Mouse (Mus musculus) left cerebral cortex, postnatal 36 days (tissue): Measurements from ENCODE around the gene Adad2. TPM values are rescaled to one million over a fixed set of nuclear protein-coding genes. Genes with fewer than 3 reads are reported as not detected.

Experiments used
- DNase-seq, 2 experiments: peaks; one replicate each; pipeline ENCODE4 v3.0.0; 2021 to 2022; ENCODE audit warnings: low spot score in 2 of 2, mixed read lengths in 1 of 2
- intact Hi-C: fragments of 180-260 bp; cut with DNase I; formaldehyde crosslinking; loops from one replicate; pipeline ENCODE4 v1.15.1; 2025
- total RNA-seq, 2 experiments: library from RNA; stranded (reverse); gene quantifications; 2 replicates each; pipeline ENCODE4 v1.2.3; 2021

Adad2 gene
- total RNA-seq, 2 experiments from 2014 or later, result 0.15 TPM; not detected in 1

DNA sequence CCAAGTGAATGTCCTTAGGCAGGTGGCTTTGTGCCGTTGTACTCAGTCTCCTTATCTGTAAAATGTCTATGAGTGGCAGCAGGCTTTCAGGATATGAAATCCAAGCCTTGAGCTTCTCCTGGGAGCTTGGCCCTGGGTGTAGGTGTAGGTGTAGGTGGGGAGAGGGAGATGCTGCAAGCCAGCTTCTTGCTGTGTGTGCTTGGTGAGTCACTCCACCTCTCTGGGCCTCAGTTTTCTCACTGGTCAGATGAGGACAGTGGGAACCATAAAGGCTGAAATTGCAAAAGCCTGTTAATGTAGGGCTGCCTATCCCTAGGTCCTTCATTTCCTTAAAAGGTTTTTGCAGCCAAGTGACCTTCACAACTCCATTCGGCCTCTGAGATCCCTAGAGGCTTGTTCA, 23.4 kb downstream of the Adad2 start:
- intact Hi-C loops, result no loop called here
- no peak for DNase-seq

DNA sequence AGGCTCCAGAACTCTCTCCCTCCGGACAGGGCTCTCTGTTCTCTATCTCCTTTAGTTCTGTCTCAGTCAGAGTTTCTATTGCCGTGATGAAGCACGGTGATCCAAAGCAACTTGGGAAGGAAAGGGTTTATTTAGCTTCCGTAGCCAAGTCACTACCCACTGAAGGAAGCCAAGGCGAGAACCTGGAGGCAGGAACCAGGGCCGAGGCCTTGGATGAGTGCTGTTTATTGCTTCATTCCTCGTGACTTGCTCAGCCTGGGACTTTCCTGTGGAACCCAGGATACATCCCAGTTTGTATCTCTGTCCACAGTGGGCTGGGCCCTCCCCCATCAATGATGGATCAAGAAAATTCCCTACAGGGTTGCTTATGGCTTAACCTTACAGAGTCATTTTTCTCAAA, 24.2 kb downstream of the Adad2 start:
- no peak for DNase-seq
- intact Hi-C loops, result no loop called here

DNA sequence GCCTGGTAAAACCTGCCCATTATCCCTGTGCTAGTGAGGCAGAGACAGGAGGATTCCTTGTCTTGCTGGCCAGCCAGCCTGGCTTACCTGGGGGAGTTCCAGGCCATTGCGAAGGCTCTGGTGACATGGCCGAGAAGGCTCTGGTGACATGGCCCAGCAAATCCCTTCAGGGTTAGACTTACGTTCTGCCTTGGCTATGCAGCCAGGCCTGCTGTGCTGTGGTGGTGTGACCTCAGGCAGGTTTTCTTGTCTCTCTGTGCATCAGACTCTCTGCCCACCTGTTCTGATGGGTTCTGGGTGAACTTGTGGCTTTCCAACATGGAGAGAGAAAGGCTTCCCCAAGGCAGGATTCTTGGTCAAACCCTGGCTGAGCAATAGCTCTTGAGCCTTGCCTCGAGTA, 24.8 kb downstream of the Adad2 start:
- intact Hi-C loops, result no loop called here

DNA sequence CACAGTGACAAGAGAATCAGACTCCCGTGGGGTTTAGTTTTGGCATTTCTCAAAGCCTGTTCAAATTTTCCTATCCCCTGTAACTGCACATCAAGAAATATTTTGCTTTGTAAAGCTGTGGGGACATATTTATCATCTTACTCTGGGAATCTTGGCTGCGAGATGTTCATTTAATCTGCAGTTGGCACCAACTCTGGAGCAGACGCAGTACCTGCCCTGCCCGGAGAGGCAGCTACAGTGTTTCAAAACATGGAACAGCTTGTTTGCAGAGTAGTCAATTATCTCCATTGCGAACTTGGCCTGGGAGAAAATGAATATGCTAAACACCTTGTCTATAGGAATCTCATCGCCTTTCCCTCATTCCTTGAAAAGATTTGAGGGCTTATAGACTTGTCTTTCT, 25.7 kb downstream of the Adad2 start:
- no peak for DNase-seq
- intact Hi-C loops, result no loop called here

More for the DNA sequence above, 24.8 kb downstream of the Adad2 start:
- no peak for DNase-seq

DNA sequence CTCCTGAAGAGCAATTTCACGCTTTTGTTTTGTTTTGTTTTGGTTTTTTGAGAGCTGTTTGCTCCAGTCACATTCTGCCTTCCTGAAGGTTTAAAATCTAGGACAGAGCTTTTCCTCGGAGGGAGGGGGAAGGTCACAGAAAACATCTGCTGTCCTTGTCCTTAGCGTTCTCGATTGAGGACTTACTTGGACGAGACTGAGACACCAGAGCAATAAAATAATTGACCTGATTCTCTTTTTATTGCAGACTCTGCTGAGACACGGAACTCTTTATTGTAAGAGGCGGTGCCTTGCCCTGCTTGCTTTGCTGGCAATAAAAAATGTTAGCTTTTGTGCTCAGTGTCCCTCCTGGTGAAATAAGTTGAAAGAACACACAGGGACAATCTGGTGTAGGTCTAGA, 27.3 kb downstream of the Adad2 start:
- DNase-seq, result no peak
- intact Hi-C loops, result no loop called here

DNA sequence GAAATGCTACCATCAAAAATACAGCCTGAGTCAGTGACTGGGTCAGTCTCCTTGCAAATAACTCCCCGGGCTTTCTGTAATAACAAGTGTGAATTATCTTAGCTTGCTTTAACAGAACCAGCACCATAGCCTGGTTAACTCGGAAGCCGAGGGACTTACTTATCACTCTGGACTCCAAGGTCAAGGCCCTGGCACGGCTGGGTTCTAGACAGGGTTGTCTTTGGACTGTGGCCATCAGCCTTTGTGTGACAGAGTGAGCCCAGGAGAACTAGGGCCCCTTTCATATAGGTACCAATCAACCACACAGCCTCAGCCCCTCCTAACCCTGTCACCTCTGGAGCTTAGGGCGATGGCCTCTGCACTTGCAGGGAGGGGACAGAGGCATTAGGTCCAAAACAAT, 28.5 kb downstream of the Adad2 start:
- no peak for DNase-seq
- intact Hi-C loops, result no loop called here

DNA sequence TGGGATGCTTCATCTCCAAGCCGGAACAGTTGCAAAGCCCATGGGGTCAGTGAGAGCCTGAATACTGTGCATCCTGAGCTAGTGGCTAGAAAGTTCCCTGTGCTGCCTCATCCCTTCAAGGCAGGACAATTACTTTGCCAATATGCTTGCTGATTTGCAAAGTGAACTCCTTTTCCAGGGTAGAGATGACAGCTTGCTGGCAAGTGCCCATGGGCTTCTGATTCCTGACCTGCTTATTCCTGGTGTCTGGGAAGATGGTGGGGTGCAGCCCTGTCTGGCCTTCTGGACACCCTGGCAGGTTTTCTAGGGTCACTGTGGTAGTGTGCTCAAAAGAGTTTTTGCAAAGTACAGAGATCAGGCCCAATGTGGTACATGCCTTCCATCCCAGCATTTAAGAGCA, 30.4 kb downstream of the Adad2 start:
- no peak for DNase-seq
- intact Hi-C loops, result no loop called here

DNA sequence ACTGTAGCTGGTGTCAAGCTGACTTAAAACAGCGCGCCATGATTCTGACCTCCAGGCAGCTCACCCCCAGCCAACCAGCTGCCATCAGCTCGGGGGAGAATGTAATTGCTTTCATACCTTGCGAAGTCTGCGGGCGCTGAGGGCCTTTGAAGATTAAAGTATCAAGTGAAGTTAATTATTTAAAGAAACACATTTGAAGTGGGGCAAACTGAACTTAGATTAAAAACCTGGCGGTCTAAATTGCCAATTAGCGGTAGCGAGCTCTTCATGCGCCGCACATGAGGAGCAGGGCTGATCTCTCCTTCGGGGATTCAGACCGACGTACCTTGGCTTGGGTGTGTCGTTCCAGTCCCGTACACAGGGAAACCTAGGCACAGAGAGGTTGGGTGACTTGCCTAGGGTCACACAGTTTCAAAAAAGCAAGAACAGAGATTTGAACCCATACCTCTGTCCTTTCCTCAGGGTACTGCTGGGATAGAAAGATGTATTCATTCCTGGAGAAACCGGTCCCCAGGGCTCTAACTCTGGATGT, 31.9 kb downstream of the Adad2 start:
- DNase-seq, result no peak
- intact Hi-C loops, result no loop called here

DNA sequence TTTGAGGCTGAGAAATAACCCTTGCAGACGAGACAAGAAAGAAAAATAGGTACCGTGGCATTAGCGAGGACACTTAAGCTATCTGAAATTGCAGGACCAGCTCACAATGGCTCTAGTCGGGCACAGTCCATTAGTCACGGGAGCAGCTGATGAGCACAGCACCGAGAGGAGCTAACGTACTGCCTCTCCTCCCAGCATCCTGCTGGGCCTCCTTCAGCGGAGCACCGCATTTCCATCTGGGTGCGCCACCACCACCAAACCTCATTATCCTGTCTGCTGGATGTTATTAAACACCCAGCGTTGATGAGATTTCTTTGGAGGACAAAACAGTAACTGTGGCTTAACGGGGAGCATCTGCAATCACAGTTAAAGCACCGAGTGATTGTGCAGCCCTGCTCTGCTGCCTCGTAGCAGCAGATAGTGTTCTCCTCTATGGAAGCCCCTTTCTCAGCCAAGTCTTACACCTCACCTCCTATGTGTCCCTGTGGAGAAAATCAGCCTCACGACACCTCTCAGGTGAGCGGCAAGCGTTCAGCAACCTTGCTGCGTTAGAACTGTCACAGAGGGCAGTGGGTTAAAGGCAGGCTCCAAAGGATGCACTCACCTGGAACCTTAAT, 32.5 kb downstream of the Adad2 start:
- intact Hi-C loops, result no loop called here
- DNase-seq, result no peak

DNA sequence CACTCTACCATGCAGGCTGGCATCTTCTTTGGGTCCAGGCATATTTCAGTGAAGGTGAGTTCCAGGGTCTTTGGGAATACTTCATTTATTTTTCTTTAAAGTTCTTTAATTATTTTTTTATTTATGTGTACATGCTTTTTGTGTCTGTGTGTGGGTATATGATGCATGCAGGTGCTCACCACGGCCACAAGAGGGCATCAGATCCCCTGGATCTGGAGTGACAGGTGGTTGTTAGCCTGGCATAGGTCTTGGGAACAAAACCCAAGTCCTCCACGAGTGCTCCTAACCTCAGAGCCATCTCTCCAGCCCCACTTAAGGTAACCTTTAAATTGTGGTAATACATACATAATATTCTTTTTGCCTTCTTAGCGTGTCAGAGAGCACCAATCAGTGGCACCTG, 33.6 kb downstream of the Adad2 start:
- no peak for DNase-seq
- intact Hi-C loops, result no loop called here

DNA sequence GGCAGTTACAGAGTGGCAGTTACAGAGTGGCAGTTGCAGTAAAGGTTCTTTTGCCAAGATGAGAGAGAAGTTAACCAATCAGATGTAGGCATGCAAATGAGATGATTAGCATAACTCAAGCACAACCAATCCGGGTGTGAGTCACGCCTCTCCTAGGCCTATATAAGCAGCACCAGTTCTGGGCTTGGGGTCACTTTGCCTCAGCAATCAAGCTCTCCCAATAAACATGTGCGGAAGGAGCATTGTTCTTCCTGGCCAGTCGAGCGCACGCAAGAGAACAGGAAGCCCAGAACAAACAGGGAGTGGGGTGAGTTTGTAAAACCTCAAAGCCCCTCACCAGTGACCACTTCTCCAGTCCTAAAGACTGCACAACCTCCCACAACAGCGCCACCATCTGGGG, 34.3 kb downstream of the Adad2 start:
- intact Hi-C loops, result no loop called here
- DNase-seq, result no peak

DNA sequence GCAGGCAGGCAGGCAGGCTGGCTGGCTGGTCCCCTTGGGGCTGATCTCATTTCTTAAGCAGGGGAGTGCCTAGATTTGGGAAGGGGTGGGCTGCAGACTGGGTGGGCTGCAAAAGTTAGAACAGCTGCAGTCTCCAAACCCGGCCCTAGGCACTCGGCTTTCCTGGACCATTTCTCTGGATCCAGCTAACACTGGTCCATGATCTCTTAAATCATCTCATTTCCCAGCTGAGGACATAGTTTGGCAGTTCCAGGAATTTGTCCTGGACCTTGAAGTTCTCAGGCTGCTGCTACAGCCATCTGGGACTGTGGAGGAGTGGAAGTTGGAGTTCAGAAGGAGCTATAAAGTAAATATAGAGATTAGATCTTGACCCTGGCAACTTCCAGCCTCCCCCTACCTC, 38.8 kb downstream of the Adad2 start:
- intact Hi-C loops, result no loop called here

DNA sequence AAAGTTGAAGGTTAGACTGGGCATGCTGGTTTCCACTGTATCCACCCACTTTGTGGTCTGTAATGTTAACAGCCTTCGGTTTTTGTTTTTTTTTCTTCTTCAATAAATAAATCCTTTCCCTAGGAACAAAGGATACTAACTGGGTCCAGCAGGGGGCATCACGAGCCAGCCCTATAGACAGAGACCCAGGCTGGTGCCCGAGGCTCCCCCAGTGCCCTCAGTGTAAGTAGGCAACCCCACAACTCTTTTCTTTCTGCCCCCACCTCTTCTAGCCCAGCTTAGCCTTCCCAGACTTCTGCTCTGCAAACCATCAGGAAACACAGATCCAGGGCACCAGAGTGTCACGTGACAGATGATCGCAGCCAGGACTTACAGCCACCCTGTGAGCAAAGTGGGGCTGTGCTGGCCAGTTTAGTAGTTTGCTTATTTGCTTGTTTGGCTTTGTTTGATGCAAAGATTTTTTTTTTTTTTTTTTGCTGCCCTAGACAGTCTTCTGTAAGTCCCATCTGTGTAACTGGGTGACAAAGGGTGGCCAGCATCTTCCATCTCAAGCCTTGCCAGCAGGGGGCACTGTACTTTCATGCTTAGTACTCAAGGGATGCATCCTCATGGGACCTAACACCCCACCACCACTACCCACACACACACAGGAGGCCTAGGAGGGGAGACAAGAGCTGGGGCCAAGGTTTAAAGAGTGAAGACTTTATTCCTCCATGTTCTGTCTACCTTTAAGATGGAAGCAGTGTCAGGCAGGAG, 44.3 kb downstream of the Adad2 start:
- intact Hi-C loops, result no loop called here
- DNase-seq, result no peak

More for the DNA sequence above, 38.8 kb downstream of the Adad2 start:
- no peak for DNase-seq

DNA sequence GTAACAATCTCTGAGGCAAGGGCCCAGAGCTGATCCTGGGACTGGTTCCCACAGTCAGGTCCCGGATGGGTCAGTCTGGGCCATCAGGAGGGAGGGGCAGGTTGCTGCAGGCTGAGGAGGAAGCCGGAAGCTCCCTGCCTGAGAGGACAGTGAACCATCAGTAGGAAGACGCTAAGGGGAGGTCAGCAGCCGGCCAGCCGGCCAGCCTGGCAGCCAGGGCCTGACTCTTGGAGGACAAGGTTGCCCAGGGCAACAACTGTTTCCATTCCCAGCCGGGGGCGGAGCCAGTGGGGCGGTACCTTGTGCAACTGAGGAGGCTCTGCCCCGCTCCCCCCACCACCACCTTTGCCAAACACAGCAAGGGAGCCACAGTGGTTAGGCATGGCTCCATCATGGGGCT, 48.5 kb downstream of the Adad2 start:
- intact Hi-C loops, result no loop called here
- no peak for DNase-seq

DNA sequence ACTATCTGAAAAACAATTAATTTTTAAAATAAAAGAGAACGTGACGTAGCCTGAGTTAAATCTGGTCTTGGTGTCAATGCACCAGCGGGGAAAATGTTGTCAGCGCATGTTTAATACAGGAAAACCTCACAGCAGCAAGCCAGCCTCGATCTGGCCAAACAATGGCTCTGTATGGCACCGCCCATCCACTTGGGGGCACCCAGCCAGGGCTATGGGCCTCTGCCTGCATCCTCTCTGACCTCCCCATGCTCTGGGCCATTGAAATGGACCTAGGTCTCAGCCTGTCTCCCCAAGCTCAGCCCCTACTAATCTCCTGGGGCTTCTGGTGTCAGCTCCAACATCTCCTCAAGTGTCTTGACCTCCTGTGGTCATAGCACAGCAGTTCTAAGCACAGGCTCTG, 49.3 kb downstream of the Adad2 start:
- no peak for DNase-seq
- intact Hi-C loops, result no loop called here

DNA sequence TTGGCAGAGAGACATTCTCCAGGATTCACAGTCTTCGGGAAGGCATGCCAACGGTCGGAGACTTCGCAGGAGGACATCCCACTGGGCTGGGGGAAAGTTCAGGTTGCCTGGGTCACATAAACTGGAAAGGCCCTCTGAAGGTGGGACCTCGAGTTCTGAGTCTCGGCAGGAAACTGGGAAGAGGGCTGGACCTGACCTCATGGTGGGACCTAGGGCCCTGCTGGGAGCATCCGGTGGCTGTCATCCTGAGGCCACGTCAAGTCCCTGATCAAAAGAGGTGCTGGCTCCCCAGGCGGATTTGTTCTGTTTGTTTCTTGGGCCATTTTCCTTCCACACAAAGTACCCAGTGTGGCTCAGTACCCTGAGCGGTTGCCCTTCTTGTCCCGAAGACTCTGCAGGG, 50.9 kb downstream of the Adad2 start:
- intact Hi-C loops, result no loop called here
- no peak for DNase-seq

DNA sequence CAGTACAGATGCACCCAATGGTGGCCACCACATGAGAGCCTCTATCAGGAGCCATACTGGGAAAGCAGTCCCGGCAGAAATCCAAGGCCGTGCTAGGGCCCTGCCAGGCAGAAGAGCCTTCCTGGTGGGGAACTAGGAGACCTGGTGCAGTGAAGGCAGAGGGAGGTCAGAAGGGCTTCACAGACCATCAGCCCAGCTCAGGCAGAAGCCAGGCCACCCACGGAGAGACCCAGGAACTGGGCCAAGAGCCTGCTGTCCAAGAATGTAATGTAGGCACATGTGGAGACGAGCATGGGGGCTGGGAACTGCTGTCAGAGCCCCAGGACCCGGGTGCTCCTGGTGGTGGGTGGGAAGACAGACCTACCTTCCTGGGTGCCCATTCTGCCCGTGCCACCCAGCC, 52.7 kb downstream of the Adad2 start:
- DNase-seq, result no peak
- intact Hi-C loops, result no loop called here

Other genes with a start within 250 kb of the Adad2 start
- 10 to 100 TPM; 29.4 to 33.8 TPM for gene Mlycd, start 217.9 kb upstream of the Adad2 start, total RNA-seq
- under 1 TPM; 0.34 to 0.81 TPM for gene Osgin1, start 178.6 kb upstream of the Adad2 start, total RNA-seq
- gene Necab2, start 166.0 kb upstream of the Adad2 start, total RNA-seq, result 10 to 100 TPM; 60.4 to 67.1 TPM
- gene Slc38a8, start 111.0 kb upstream of the Adad2 start, total RNA-seq, result under 1 TPM; 0.29 to 0.81 TPM
- 10 to 100 TPM; 65.4 to 74.4 TPM for gene Mbtps1, start 54.0 kb upstream of the Adad2 start, total RNA-seq
- gene Hsdl1, start 37.6 kb upstream of the Adad2 start, total RNA-seq, result 10 to 100 TPM; 43.2 to 43.6 TPM
- gene Dnaaf1, start 37.5 kb upstream of the Adad2 start, total RNA-seq, result under 1 TPM; 0.10 to 0.18 TPM
- gene Taf1c, start 7.5 kb upstream of the Adad2 start, total RNA-seq, result 10 to 100 TPM; 10.1 to 10.3 TPM
- 1 to 10 TPM; 3.1 to 3.7 TPM for gene Kcng4, start 22.9 kb downstream of the Adad2 start, total RNA-seq
- gene Wfdc1, start 53.6 kb downstream of the Adad2 start, total RNA-seq, result 10 to 100 TPM in 1 of 2 experiments, 1 to 10 TPM in 1; 7.3 to 10.7 TPM
- gene Atp2c2, start 87.3 kb downstream of the Adad2 start, total RNA-seq, result 1 to 10 TPM; 2.0 to 2.6 TPM
- 10 to 100 TPM; 14.3 to 14.5 TPM for gene Tldc1, start 165.7 kb downstream of the Adad2 start, total RNA-seq
- 10 to 100 TPM; 56.9 to 57.0 TPM for gene Cotl1, start 227.8 kb downstream of the Adad2 start, total RNA-seq
- 1 to 10 TPM; 6.9 to 7.5 TPM for gene Klhl36, start 249.5 kb downstream of the Adad2 start, total RNA-seq